Mouse (Mus musculus): ENCODE measurements around the gene Sec13. TPM values are rescaled to one million over a fixed set of nuclear protein-coding genes. Genes with fewer than 3 reads are reported as not detected.

Gene Sec13
- total RNA-seq, 2 experiments from 2014 or later, result 111 to 113 TPM

Small RNAs within 50 kb of the gene (microRNA-seq; reads per million reads assigned to microRNA genes)
- gene Mir7042 (ENCODE audit: borderline number of aligned reads in 2 of 2), result 0.61 to 0.95 reads per million in 2 experiments

Other genes with a start within 250 kb of the Sec13 start
- under 1 TPM in 1 of 2 experiments, not detected in 1; 0.32 TPM for gene Prrt3, start 238.8 kb downstream of the Sec13 start, total RNA-seq (2021)
- 100 to 1,000 TPM in 1 of 2 experiments, 10 to 100 TPM in 1; 89.8 to 107 TPM for gene Emc3, start 209.1 kb downstream of the Sec13 start, total RNA-seq (2021)
- under 1 TPM; 0.19 to 0.43 TPM for gene Fancd2, start 209.1 kb downstream of the Sec13 start, total RNA-seq (2021)
- not detected for gene Fancd2os, start 140.0 kb downstream of the Sec13 start, total RNA-seq (2021)
- gene Brk1, start 136.0 kb downstream of the Sec13 start, total RNA-seq (2021), result 100 to 1,000 TPM; 150 to 205 TPM
- gene Vhl, start 116.8 kb downstream of the Sec13 start, total RNA-seq (2021), result 10 to 100 TPM; 20.9 to 21.4 TPM
- gene Irak2, start 102.3 kb downstream of the Sec13 start, total RNA-seq (2021), result 10 to 100 TPM; 17.1 to 51.5 TPM
- 10 to 100 TPM; 50.4 to 63.2 TPM for gene Tatdn2, start 43.7 kb downstream of the Sec13 start, total RNA-seq (2021)
- not detected for gene Ghrl, start 20.9 kb downstream of the Sec13 start, total RNA-seq (2021)

All from adrenal gland, adult 18-20 months (tissue).